Mouse (Mus musculus): ENCODE measurements around the gene Dnm1l.
A peak's percentile ranks its signal among the peaks of the same experiment; 100 is the strongest.
"Not testable (repeated sequence)": the region's sequence is repeated elsewhere in the genome, so short reads cannot be mapped to it uniquely, and the experiment has no call there.

The Dnm1l gene

DNA sequence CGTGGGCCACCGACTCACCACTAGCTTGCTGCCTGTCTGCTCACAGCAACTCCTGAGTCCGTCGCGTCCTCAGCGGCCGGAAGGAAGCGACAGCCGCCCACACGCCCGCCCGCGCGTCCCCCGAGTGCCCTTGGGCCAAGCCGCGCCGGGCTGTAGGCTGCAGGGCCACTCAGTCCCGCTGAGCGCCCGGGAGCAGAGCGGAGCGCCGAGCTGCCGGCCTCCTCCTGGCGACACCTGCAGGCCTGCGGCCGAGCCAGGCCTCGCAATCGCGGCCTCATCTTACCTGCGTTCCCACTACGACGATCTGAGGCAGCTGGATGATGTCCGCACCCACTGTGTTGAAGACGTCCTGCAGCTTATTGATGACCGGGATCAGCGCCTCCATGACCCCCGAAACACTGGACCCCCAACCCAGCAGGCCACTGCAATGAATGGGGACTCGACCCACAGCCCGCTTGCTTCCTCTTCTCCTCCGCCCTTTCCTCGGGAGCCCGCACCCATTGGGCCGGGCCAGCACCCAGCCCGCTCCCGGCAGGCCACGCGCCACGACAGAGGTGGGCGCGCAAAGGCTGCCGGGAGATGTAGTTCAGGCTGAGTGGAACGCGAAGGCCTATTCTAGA, at the start of gene Dnm1l:
TSS of gene Dnm1l (minus strand) at position 479 of the 620 bp plus-strand sequence.
- DNase-seq (ENCODE audit: low spot score in 2 of 2), result peak; percentile 80 to 89

DNA sequence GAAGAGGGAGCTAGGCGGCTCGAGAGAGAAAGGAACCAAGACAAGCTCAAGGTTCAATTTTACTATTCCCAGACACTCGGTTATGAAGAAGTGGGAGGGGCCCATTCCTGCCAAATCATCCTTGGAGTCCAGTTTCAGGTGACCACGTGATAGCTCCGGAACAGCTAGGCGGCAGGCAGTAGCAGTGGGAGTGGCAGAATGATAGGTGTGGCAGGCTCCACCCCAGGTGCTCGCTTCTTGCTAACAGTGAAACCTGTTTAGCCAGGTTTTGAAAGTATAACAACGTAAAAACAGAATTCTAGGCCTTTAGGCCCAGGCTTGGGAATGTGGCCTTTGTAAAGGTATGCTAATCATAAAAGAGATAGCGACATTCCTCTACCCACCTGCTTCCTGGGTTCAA, 8.5 kb upstream of the Dnm1l start:
- DNase-seq (ENCODE audit: low spot score in 2 of 2), result not testable (repeated sequence)

DNA sequence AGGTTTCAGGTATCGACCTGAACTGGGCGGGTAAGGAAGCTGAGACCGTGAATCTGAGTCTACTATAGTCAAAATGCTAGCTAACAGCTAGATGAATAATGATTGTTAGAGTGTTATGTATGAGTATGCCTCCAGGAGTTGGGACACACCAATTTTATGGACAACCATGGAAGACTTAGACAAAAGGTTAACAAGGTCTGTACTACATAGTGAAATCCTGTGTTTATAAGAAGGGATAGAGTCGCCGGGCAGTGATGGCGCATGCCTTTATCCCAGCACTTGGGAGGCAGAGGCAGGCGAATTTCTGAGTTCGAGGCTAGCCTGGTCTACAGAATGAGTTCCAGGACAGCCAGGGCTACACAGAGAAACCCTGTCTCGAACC, 333 bp upstream of the Dnm1l start:
- peak in 1 of 2 experiments; percentile 5 for DNase-seq (ENCODE audit: low spot score in 2 of 2)

DNA sequence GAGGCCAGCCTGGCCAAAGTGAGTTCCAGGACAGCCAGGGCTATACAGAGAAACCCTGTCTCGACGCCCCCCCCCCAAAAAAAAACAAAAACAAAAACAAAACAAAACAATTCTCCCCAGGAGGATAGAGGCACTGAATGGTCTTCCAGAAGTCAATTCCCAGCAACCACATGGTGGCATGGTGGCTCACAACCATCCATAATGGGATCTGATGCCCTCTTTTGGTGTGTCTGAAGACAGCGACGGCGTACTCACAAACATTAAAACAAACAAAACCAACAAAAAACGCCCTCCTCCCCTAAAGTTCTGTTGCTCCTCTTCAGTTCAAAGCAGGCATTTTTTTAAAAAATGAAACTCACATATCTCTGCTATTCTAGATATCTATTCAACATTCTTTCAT, 851 bp downstream of the Dnm1l start:
- DNase-seq (ENCODE audit: low spot score in 2 of 2), result peak in 1 of 2 experiments; percentile 6

DNA sequence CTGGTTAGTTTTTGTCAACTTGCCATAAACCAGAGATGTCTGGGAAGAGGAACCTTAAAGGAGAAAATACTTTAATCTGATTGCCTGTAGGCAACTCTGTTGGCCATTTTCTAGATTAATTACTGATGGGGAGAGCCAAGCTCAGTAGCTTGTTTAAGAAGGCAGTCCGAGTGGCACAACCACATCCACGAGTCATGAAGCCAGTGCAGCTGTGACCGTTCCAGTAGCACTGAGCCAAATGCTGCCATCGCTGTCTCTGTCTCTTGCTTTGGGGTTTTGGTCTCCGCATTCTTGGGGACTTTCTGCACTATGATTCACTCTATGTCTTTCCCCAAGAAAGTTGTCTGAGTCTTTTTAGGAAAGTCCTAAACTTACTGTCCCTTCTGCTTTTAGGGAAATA, 12.3 kb downstream of the Dnm1l start:
- DNase-seq (ENCODE audit: low spot score in 2 of 2), result no peak

DNA sequence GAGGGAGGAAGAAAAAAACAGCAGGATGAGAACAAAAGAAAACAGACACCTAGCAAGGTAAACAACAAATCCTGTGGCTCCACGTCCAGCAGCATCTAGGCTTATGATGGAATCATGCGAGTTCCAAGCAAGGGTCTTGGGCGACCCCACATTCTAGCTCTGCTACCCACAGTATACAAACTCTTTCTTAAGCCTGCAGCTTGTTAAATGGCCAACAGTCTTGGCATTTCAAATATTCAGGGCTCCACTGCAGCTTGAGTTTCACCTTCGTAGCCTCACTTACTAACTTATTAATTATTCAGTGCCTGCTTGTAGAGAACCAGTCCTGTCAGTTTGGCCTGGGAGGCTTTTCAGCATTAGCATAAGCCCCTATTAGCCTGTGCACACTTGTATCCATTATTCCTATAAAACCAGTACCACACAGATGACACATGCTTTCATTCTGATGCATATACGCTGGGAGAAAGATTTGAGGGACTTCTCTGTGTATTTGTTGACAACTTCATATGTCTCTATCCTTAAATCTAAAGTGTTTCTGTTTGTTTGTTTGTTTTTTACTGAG, 32.9 kb downstream of the Dnm1l start:
- DNase-seq (ENCODE audit: low spot score in 2 of 2), result no peak

DNA sequence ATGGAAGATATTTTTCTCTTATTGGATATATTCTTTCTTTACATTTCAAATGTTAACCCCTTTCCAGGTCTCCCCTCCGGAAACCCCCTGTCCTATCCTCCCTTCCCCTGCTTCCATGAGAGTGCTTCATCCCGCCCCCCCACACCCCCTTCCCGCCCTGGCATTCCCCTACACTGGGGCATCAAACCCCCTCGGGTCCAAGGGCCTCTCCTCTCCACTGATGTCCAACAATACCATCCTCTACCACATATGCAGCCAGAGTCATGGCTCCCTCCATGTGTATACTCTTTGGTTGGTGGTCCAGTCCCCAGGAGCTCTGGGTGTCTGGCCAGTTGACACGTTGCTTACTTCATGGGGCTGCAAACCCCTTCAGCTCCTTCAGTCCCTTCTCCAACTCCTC, 47.4 kb downstream of the Dnm1l start:
- no peak for DNase-seq (ENCODE audit: low spot score in 2 of 2)

DNA sequence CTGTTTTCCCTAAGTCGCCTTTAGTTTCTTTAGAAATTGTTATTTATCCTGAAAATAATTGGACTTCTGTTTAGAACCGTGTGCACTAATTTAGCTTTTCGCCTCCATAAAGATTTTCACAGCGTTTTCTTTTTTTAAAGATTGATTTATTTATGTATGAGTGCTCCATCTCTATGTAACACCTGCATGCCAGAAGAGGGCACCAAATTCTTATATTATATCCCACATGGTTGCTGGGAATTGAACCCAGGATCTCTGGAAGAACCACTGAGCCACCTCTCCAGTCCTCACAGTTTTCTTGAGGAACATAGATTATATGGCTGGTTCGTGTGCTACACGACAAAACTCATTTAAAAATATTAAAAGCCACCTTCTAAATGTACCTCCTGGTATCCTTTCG, 54.9 kb downstream of the Dnm1l start:
- no peak for DNase-seq (ENCODE audit: low spot score in 2 of 2)

DNA sequence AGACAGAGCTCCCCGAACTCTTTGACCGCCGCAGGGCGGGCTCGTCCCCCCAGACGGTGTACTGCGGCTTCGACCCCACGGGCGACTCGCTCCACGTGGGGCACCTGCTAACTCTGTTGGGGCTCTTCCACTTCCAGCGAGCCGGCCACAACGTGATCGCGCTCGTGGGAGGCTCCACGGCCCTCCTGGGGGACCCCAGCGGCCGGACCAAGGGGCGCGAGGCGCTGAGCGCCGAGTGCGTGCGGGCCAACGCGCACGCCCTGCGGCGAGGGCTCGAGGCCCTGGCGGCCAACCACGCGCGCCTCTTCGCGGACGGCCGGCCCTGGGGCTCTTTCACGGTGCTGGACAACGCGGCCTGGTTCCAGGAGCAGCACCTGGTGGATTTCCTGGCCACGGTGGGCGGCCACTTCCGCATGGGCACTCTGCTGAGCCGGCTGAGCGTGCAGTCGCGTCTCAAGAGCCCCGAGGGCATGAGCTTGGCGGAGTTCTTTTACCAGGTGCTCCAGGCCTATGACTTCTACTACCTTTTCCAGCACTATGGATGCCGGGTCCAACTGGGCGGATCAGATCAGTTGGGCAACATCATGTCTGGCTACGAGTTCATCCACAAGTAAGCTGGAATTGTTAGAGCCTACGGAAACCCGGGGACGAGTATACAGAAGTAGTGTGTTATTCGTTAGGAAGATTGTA, 55.5 kb downstream of the Dnm1l start:
- peak; percentile 18 to 29 for DNase-seq (ENCODE audit: low spot score in 2 of 2)

DNA sequence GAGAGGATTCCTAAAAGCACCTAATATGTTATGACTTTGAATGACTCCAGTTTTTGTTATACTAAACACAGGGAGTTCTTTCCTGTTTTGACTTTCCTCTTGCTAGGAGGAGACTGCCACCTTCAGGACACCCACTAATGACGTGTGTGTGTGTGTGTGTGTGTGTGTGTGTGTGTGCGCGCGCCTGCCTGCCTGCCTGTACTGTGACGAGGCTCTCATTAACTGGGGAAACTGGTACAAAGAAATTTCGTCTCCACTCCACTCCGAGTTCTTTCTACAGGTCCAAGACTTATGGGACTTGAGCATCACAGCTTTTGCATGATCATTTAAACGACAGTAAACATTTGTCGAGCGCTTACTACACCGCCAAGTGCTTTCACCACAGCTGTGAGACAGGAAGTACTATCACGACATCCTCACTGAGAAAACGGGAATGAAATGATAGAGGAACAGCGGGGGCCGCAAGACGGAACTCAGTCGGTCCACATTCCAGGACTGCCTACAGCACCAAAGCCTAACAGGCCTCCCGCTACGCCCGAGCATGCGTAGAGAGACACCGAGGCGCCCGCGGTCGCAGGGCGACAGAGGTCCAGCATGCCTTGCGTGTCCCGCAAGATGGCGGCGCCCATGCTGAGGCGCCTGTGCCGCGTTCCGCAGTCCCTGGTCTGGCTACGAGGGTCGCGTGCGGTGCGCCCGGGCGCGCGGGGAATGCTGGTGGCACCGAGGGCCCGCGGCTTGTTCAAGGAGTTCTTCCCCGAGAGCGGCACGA, 56.2 kb downstream of the Dnm1l start, which contains the start of gene Yars2:
TSS of gene Yars2 (plus strand) at position 597 of the 769 bp plus-strand sequence.
- DNase-seq (ENCODE audit: low spot score in 2 of 2), result peak; percentile 82 to 83

DNA sequence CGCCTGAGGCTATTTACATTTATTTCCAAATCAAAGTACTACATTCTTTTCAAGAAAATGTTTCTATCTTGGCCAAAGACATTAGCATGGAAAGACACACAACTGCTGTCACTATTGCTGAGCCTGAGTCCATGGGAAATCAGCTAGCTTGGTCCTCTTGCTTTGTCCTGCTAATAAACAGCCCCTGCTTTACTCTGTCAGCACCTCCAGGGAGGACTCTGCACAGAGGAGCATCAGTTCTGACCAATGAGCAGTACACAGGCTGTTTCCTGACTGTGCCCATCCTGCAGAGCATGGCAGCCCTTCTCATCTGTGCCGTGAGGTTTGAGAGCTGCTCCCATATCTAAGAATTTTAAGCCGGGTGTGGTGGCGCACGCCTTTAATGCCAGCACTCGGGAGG, 85.0 kb downstream of the Dnm1l start:
- no peak for DNase-seq (ENCODE audit: low spot score in 2 of 2)

DNA sequence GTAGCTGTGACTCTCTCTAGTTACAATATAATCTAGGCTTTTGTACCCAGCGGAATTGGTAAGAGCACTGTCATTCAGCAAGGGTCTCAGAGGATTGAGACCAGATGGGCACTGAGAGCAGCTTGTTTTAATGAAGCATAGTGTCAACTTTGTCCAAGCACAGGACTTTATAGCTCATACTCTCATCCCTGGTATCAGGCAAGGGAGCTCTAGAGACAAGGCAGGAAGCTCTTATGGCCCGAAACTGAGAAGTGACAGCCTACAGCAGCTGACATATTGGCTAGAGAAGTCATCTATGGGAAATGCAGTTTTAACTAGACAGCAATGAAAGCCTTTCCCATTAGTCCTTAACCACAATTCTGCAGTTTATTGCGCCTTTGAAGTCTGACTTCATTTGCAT, 85.8 kb downstream of the Dnm1l start:
- DNase-seq (ENCODE audit: low spot score in 2 of 2), result no peak

DNA sequence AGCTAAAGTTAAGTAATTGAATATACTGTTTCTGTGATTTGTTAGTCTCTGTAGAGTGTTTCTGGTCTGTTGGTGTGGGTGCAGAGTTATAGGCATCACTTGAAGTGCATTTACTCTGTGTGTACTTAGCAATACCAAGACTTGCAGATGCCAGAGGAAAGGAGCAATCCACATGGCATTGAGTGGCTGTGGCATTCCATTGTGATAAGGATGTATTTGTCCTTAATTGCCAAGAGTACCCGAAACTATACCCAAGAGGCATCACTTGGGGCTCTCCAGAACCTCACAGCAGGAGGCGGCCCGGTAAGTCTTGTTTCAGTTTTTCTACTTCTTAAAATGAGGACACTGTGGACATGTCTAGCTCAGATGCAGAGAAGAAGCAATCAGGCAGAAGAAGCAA, 96.3 kb downstream of the Dnm1l start:
- no peak for DNase-seq (ENCODE audit: low spot score in 2 of 2)

Data from thymus, postnatal 10 days (tissue).